Mouse (Mus musculus): ENCODE measurements around the gene Vmn2r31. TPM values are rescaled to one million over a fixed set of nuclear protein-coding genes. Genes with fewer than 3 reads are reported as not detected.
"Not testable (repeated sequence)": the region's sequence is repeated elsewhere in the genome, so short reads cannot be mapped to it uniquely, and the experiment has no call there.

The Vmn2r31 gene
- not detected for total RNA-seq (2021)
- long read RNA-seq, experiment 1: 0 reads
- long read RNA-seq, experiment 2: 0 reads

DNA sequence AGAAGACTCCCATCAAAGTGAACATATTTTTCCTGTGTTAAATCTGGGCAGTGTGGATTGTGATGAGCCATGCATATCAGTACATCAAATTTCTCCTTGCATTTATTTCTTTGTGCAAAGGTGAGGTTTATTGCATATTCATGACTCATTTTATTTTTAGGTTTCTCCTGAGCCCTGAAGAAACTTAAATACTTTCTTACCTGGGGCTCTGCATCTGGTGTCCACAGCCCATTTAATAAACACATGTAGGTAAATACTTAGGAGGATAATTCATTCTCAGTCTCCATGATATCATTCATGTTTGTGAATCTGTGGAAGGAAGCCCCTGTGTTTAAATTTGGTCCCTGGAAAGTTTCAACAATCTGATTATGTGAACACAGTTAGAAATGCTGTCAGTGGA is at the start of gene Vmn2r31:
TSS of gene Vmn2r31 (minus strand) at position 101 of the 400 bp plus-strand sequence.
- intact Hi-C loops (cut with DNase I); DNase-seq: not testable (repeated sequence)

DNA sequence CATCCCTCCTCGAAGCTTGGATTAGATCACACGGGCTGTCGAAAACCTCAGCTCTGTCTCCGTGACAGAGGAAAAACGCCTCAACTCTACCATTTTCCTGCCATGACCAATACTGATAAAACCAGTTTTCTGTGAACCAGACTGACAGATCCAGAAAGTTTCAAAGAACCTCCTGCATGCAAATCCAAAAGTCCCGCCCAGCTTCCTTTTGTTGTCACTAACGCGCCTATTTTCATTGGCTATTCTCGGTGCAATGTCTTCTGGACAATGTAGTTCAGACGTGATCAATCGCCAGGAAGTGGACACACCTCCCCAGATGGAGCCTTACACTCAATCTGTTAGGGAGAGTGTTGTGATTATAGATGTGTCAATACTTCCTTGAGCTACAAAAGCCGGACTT is 25.1 kb downstream of the Vmn2r31 start, which contains the start of gene Gm45783:
TSS of gene Gm45783 (minus strand) at position 143 of the 400 bp plus-strand sequence.
- not testable (repeated sequence) for DNase-seq

DNA sequence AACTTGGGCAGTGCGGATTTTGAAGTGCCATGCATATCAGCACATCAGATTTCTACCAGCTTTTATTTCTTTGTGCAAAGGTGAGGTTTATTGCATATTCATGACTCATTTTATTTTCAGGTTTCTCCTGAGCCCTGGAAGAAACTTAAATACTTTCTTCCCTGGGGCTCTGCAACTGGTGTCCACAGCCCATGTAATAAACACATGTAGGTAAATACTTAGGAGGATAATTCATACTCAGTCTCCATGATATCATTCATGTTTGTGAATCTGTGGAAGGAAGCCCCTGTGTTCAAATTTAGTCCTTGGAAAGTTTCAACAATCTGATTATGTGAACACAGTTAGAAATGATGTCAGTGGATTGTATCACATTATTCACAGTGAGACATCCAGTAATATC is 62.0 kb downstream of the Vmn2r31 start, which contains the start of gene Vmn2r30:
TSS of gene Vmn2r30 (minus strand) at position 101 of the 400 bp plus-strand sequence.
- intact Hi-C loops (cut with DNase I); DNase-seq: not testable (repeated sequence)

More for the DNA sequence above, 25.1 kb downstream of the Vmn2r31 start, which contains the start of gene Gm45783:
- intact Hi-C loops (cut with DNase I): not testable (repeated sequence)

Other genes starting within 250 kb of the Vmn2r31 start
- 1 to 10 TPM; 1.3 to 1.9 TPM for gene Zfp418, start 228.4 kb downstream of the Vmn2r31 start, total RNA-seq (2021)
- gene Zfp772, start 189.7 kb downstream of the Vmn2r31 start, total RNA-seq (2021): 1 to 10 TPM; 1.1 to 1.3 TPM
- under 1 TPM; 0.15 to 0.17 TPM for gene Vmn2r29, start 152.4 kb downstream of the Vmn2r31 start, total RNA-seq (2021)
- gene Gm45844, start 121.4 kb downstream of the Vmn2r31 start, total RNA-seq (2021): 1 to 10 TPM in 1 of 2 experiments, under 1 TPM in 1; 0.37 to 1.1 TPM
- gene Clcn4, start 98.9 kb downstream of the Vmn2r31 start, total RNA-seq (2021): 10 to 100 TPM; 30.6 to 30.9 TPM
- not detected for gene Vmn2r30, start 62.1 kb downstream of the Vmn2r31 start, total RNA-seq (2021)
- not detected for gene Gm45783, start 25.1 kb downstream of the Vmn2r31 start, total RNA-seq (2021)
- not detected for gene Vmn2r32, start 80.3 kb upstream of the Vmn2r31 start, total RNA-seq (2021)
- not detected for gene Vmn2r33, start 167.1 kb upstream of the Vmn2r31 start, total RNA-seq (2021)